ENCODE assay signal across 8 mouse cellular contexts in genomic region chr10:21936513-21937221, GRCm38 (mm10). TPM values are rescaled to one million over a fixed set of nuclear protein-coding genes. Genes with fewer than 3 reads are reported as not detected.
A peak's percentile ranks its signal among the peaks of the same experiment; 100 is the strongest.
DNase-seq lines count a peak whose midpoint lies in the region; ATAC-seq and TF ChIP-seq lines count a peak whose summit lies in the region.

No protein-coding gene starts in this region.

- peaks cover 3% of the 10 kb centered on the region for H3K4me1 ChIP-seq in forebrain, embryonic 11.5 days (replicated peaks; ENCODE audit: control insufficient read depth, insufficient read depth, low read length)
- H3K4me1 ChIP-seq in forebrain, embryonic 16.5 days (replicated peaks; ENCODE audit: control insufficient read depth, insufficient read depth, low read length), result 0 out of 2 replicates have a peak, but pooled peaks cover 4% of the 10 kb centered on the region
- H3K4me1 ChIP-seq in ES-Bruce4 (ENCODE audit: control insufficient read depth, insufficient read depth, low read length), result peaks cover 3% of the 10 kb centered on the region
- H3K4me1 ChIP-seq in embryonic facial prominence, embryonic 14.5 days (ENCODE audit: control insufficient read depth, insufficient read depth, low read length), result peaks cover 15% of the 10 kb centered on the region
- H3K4me1 ChIP-seq in limb, embryonic 13.5 days, result peaks cover 22% of the 10 kb centered on the region

- no peaks in the 10 kb centered on the region for H3K36me3 ChIP-seq in forebrain, embryonic 11.5 days (ENCODE audit: control insufficient read depth, insufficient read depth, low read length)
- no peaks in the 10 kb centered on the region for H3K36me3 ChIP-seq in forebrain, embryonic 16.5 days (ENCODE audit: control insufficient read depth, insufficient read depth)
- no peaks in the 10 kb centered on the region for H3K36me3 ChIP-seq in ES-Bruce4 (ENCODE audit: control insufficient read depth, insufficient read depth, low read length, poor library complexity, severe bottlenecking)
- H3K36me3 ChIP-seq in embryonic facial prominence, embryonic 14.5 days (ENCODE audit: control insufficient read depth, insufficient read depth, low read length), result no peaks in the 10 kb centered on the region
- no peaks in the 10 kb centered on the region for H3K36me3 ChIP-seq in limb, embryonic 13.5 days

- no peak for TF ChIP-seq EP300 in ES-Bruce4 (IDR thresholded peaks at IDR 0.05; ENCODE audit: insufficient read depth, low read depth, low read length)

- no peak for TF ChIP-seq CTCF in ES-Bruce4 (IDR thresholded peaks at IDR 0.05; ENCODE audit: low read depth, low read length)

- H3K4me2 ChIP-seq in forebrain, embryonic 11.5 days (ENCODE audit: low read depth, low read length, severe bottlenecking), result 0 out of 2 replicates have a peak overlapping the region, but pooled peaks have one; percentile 5
- H3K4me2 ChIP-seq in forebrain, embryonic 16.5 days (ENCODE audit: low read length), result no peak overlapping the region
- peak overlapping the region; percentile 37 for H3K4me2 ChIP-seq in embryonic facial prominence, embryonic 14.5 days (ENCODE audit: low read depth, low read length)
- peak overlapping the region; percentile 53 for H3K4me2 ChIP-seq in limb, embryonic 13.5 days (replicated peaks)

- no peak for ATAC-seq in forebrain, embryonic 11.5 days (replicated peaks; ENCODE audit: low FRiP score)
- no peak for ATAC-seq in forebrain, embryonic 16.5 days
- ATAC-seq in embryonic facial prominence, embryonic 14.5 days (ENCODE audit: low read depth), result peak; percentile 53
- ATAC-seq in limb, embryonic 13.5 days (ENCODE audit: low FRiP score, low read depth), result peak; percentile 18; the same call in 1 of the 2 replicates

- TF ChIP-seq POLR2A in ES-Bruce4 (IDR thresholded peaks at IDR 0.05; ENCODE audit: insufficient read depth, low read length), result no peak

- H3K27ac ChIP-seq in forebrain, embryonic 11.5 days (ENCODE audit: low read depth, low read length), result no peak overlapping the region
- H3K27ac ChIP-seq in forebrain, embryonic 16.5 days (ENCODE audit: low read length), result no peak overlapping the region
- peak overlapping the region; percentile 7 for H3K27ac ChIP-seq in ES-Bruce4 (ENCODE audit: insufficient read depth, low read length)
- peak overlapping the region; percentile 66 for H3K27ac ChIP-seq in embryonic facial prominence, embryonic 14.5 days (replicated peaks; ENCODE audit: low read depth, low read length)
- H3K27ac ChIP-seq in limb, embryonic 13.5 days, result peak overlapping the region; percentile 84

- H3K9me3 ChIP-seq in forebrain, embryonic 11.5 days (ENCODE audit: control insufficient read depth, low read length), result no peaks in the 10 kb centered on the region
- H3K9me3 ChIP-seq in forebrain, embryonic 16.5 days (ENCODE audit: control insufficient read depth, low read length), result no peaks in the 10 kb centered on the region
- no peaks in the 10 kb centered on the region for H3K9me3 ChIP-seq in ES-Bruce4 (replicated peaks; ENCODE audit: control insufficient read depth, insufficient read depth, low read length, poor library complexity, severe bottlenecking)
- no peaks in the 10 kb centered on the region for H3K9me3 ChIP-seq in embryonic facial prominence, embryonic 14.5 days (ENCODE audit: control insufficient read depth, low read length)
- no peaks in the 10 kb centered on the region for H3K9me3 ChIP-seq in limb, embryonic 13.5 days

- WGBS in forebrain, embryonic 11.5 days, result 47% methylated on average over 12 of the region's 12 CpGs
- 48% methylated on average over 12 of the region's 12 CpGs for WGBS in forebrain, embryonic 16.5 days
- WGBS in embryonic facial prominence, embryonic 14.5 days, result 39% methylated on average over 12 of the region's 12 CpGs
- 20% methylated on average over 12 of the region's 12 CpGs for WGBS in limb, embryonic 13.5 days

- DNase-seq in forebrain, embryonic 11.5 days (ENCODE audit: low spot score), result no peak
- DNase-seq in embryonic facial prominence, embryonic 14.5 days (ENCODE audit: low spot score), result no peak
- DNase-seq in adrenal gland, adult 8-10 months, result no peak
- DNase-seq in thymus, adult 18-20 months, result no peak
- DNase-seq in ovary, postnatal 10 days (ENCODE audit: low spot score), result no peak

- H3K9ac ChIP-seq in forebrain, embryonic 11.5 days (ENCODE audit: low read length), result no peak overlapping the region
- H3K9ac ChIP-seq in forebrain, embryonic 16.5 days (replicated peaks; ENCODE audit: low read depth, low read length), result no peak overlapping the region
- peak overlapping the region; percentile 36; the same call in 1 of the 2 replicates for H3K9ac ChIP-seq in ES-Bruce4 (ENCODE audit: low read depth, poor library complexity, severe bottlenecking)
- H3K9ac ChIP-seq in embryonic facial prominence, embryonic 14.5 days (ENCODE audit: low read depth, low read length), result no peak overlapping the region
- H3K9ac ChIP-seq in limb, embryonic 13.5 days, result no peak overlapping the region

- H3K27me3 ChIP-seq in forebrain, embryonic 11.5 days (ENCODE audit: control insufficient read depth, insufficient read depth, low read length), result no peaks in the 10 kb centered on the region
- H3K27me3 ChIP-seq in forebrain, embryonic 16.5 days (replicated peaks; ENCODE audit: control insufficient read depth, insufficient read depth, low read length), result no peaks in the 10 kb centered on the region
- H3K27me3 ChIP-seq in ES-Bruce4 (ENCODE audit: control insufficient read depth, insufficient read depth, low read length, poor library complexity, severe bottlenecking), result no peaks in the 10 kb centered on the region
- H3K27me3 ChIP-seq in embryonic facial prominence, embryonic 14.5 days (replicated peaks; ENCODE audit: control insufficient read depth, insufficient read depth, low read length), result no peaks in the 10 kb centered on the region
- H3K27me3 ChIP-seq in limb, embryonic 13.5 days, result no peaks in the 10 kb centered on the region

- H3K4me3 ChIP-seq in forebrain, embryonic 11.5 days (ENCODE audit: low read depth, low read length), result no peak overlapping the region
- H3K4me3 ChIP-seq in forebrain, embryonic 16.5 days (replicated peaks; ENCODE audit: low read length), result no peak overlapping the region
- H3K4me3 ChIP-seq in ES-Bruce4 (ENCODE audit: low read depth, low read length), result no peak overlapping the region; the same call in 1 of the 2 replicates
- no peak overlapping the region for H3K4me3 ChIP-seq in embryonic facial prominence, embryonic 14.5 days (ENCODE audit: low read depth, low read length)
- H3K4me3 ChIP-seq in limb, embryonic 13.5 days, result no peak overlapping the region

RNA-seq across cellular contexts. Expression of gene Sgk1, which starts 54.7 kb away (rescaled TPM):
- 20.7 and 24.5 TPM in 2 replicates for polyA plus RNA-seq in forebrain, embryonic 11.5 days (2014; fragmentation: Nextera tagmentation; extraction: Ambion mirVana)
- polyA plus RNA-seq in forebrain, embryonic 16.5 days (2015; fragmentation: Nextera tagmentation; extraction: Ambion mirVana), result 29.3 and 32.1 TPM in 2 replicates
- 349 and 386 TPM in 2 replicates for polyA plus RNA-seq in ES-Bruce4 (2011; ENCODE audit: insufficient read depth, insufficient read length, low read depth, missing spikeins)
- 31.5 and 33.8 TPM in 2 replicates for polyA plus RNA-seq in embryonic facial prominence, embryonic 14.5 days (2014; fragmentation: Nextera tagmentation; extraction: Ambion mirVana)
- polyA plus RNA-seq in limb, embryonic 13.5 days (2015; fragmentation: Nextera tagmentation; extraction: Ambion mirVana), result 54.7 and 56.3 TPM in 2 replicates
- 100 to 1,000 TPM in 3 of 4 experiments, 10 to 100 TPM in 1; 86.0 to 164 (median 138) TPM for total RNA-seq in adrenal gland, adult 8-10 months (2022)

Comparison
In these comparisons a context has a peak if more than half of its experiments do, and no peak if none do; other contexts are left out.
1. ATAC-seq: peak in embryonic facial prominence, embryonic 14.5 days (single experiment) and limb, embryonic 13.5 days (single experiment); none in forebrain, embryonic 11.5 days (single experiment) and forebrain, embryonic 16.5 days (single experiment).
2. H3K27ac ChIP-seq: peak in ES-Bruce4 (single experiment), embryonic facial prominence, embryonic 14.5 days (single experiment) and limb, embryonic 13.5 days (single experiment); none in forebrain, embryonic 11.5 days (single experiment) and forebrain, embryonic 16.5 days (single experiment).